In genomic region chr11:78262550-78262949, GRCm38 (mm10) we compare ENCODE assay signal across 8 mouse cellular contexts. TPM values are rescaled to one million over a fixed set of nuclear protein-coding genes. Genes with fewer than 3 reads are reported as not detected.
DNase-seq lines count a peak whose midpoint lies in the region; ATAC-seq and TF ChIP-seq lines count a peak whose summit lies in the region.

No protein-coding gene starts in this region.

- DNase-seq in 3134 (ENCODE audit: extremely low read depth, insufficient read length, low spot score): peak; percentile 66
- peak; percentile 63 for DNase-seq in T-cell, adult 2 months (ENCODE audit: low spot score)
- peak; percentile 76 for DNase-seq in gastrocnemius, adult 2 months
- DNase-seq in hindlimb bud, embryonic 11.5 days (ENCODE audit: extremely low spot score, low read depth, low spot score): peak; percentile 53
- DNase-seq in limb, embryonic 10.5 days (ENCODE audit: low spot score): peak; percentile 68
- peak; percentile 64 for DNase-seq in midbrain, embryonic 10.5 days (ENCODE audit: low spot score)
- peak; percentile 18 to 46 for DNase-seq in spleen, adult 18-20 months

- no peaks in the 10 kb centered on the region for H3K9me3 ChIP-seq in limb, embryonic 10.5 days (replicated peaks)
- H3K9me3 ChIP-seq in midbrain, embryonic 10.5 days (replicated peaks): no peaks in the 10 kb centered on the region

- H3K27me3 ChIP-seq in limb, embryonic 10.5 days (ENCODE audit: low read depth, poor library complexity, severe bottlenecking): peaks cover 10% of the 10 kb centered on the region
- H3K27me3 ChIP-seq in midbrain, embryonic 10.5 days (ENCODE audit: low read depth, poor library complexity, severe bottlenecking): peaks cover 19% of the 10 kb centered on the region

- H3K4me1 ChIP-seq in limb, embryonic 10.5 days: peaks cover 9% of the 10 kb centered on the region
- H3K4me1 ChIP-seq in midbrain, embryonic 10.5 days: peaks cover 14% of the 10 kb centered on the region

- H3K4me3 ChIP-seq in gastrocnemius, adult 2 months: peak overlapping the region; percentile 98
- H3K4me3 ChIP-seq in limb, embryonic 10.5 days: peak overlapping the region; percentile 94
- peak overlapping the region; percentile 93 for H3K4me3 ChIP-seq in midbrain, embryonic 10.5 days

- H3K36me3 ChIP-seq in limb, embryonic 10.5 days: peaks cover 52% of the 10 kb centered on the region
- H3K36me3 ChIP-seq in midbrain, embryonic 10.5 days: peaks cover 45% of the 10 kb centered on the region

- peak; percentile 80 for TF ChIP-seq CTCF in gastrocnemius, adult 2 months (IDR thresholded peaks at IDR 0.05)

- ATAC-seq in common myeloid progenitor, adult 5-6 weeks (replicated peaks; ENCODE audit: low read depth, poor library complexity, severe bottlenecking): peak; percentile 55

- H3K27ac ChIP-seq in gastrocnemius, adult 2 months: peak overlapping the region; percentile 97
- no peak overlapping the region for H3K27ac ChIP-seq in limb, embryonic 10.5 days
- no peak overlapping the region; the same call in 1 of the 2 replicates for H3K27ac ChIP-seq in midbrain, embryonic 10.5 days (replicated peaks)

- WGBS in limb, embryonic 10.5 days: 8% methylated on average over 8 of the region's 8 CpGs
- WGBS in midbrain, embryonic 10.5 days: 7% methylated on average over 8 of the region's 8 CpGs

- intact Hi-C loops in gastrocnemius, adult 2 months (cut with DNase I): loop anchor here (2.0 kb wide), 1 partner anchor 84 kb away; no protein-coding TSS in a partner anchor

RNA-seq across cellular contexts. Expression of gene 2610507B11Rik, which starts 1.0 kb away (rescaled TPM):
- total RNA-seq in common myeloid progenitor, adult 5-6 weeks (2017): 88.7 and 92.9 TPM in 2 replicates
- total RNA-seq in gastrocnemius, adult 2 months (2021): 100 to 1,000 TPM; 221 to 231 TPM
- polyA plus RNA-seq in limb, embryonic 10.5 days (2016; fragmentation: Nextera tagmentation; extraction: Ambion mirVana): 63.6 and 68.9 TPM in 2 replicates
- 62.8 and 69.7 TPM in 2 replicates for polyA plus RNA-seq in midbrain, embryonic 10.5 days (2016; fragmentation: Nextera tagmentation; extraction: Ambion mirVana)

RNA-seq across cellular contexts. Expression of gene Supt6, which starts 16.8 kb away (rescaled TPM):
- 47.7 and 49.6 TPM in 2 replicates for total RNA-seq in common myeloid progenitor, adult 5-6 weeks (2017)
- total RNA-seq in gastrocnemius, adult 2 months (2021): 10 to 100 TPM; 30.3 to 33.7 TPM
- 38.2 and 41.6 TPM in 2 replicates for polyA plus RNA-seq in limb, embryonic 10.5 days (2016; fragmentation: Nextera tagmentation; extraction: Ambion mirVana)
- 31.9 and 35.9 TPM in 2 replicates for polyA plus RNA-seq in midbrain, embryonic 10.5 days (2016; fragmentation: Nextera tagmentation; extraction: Ambion mirVana)

RNA-seq across cellular contexts. Expression of gene Sdf2, which starts 17.0 kb away (rescaled TPM):
- 42.2 and 57.7 TPM in 2 replicates for total RNA-seq in common myeloid progenitor, adult 5-6 weeks (2017)
- total RNA-seq in gastrocnemius, adult 2 months (2021): 10 to 100 TPM; 47.3 to 48.0 TPM
- 40.9 and 43.8 TPM in 2 replicates for polyA plus RNA-seq in limb, embryonic 10.5 days (2016; fragmentation: Nextera tagmentation; extraction: Ambion mirVana)
- polyA plus RNA-seq in midbrain, embryonic 10.5 days (2016; fragmentation: Nextera tagmentation; extraction: Ambion mirVana): 51.0 and 52.9 TPM in 2 replicates

RNA-seq across cellular contexts. Expression of gene BC030499, which starts 28.1 kb away (rescaled TPM):
- 0.09 TPM in 1 of 2 replicates, not detected in the other for total RNA-seq in common myeloid progenitor, adult 5-6 weeks (2017)
- under 1 TPM; 0.75 to 0.87 TPM for total RNA-seq in gastrocnemius, adult 2 months (2021)
- 0.31 TPM in 2 replicates for polyA plus RNA-seq in limb, embryonic 10.5 days (2016; fragmentation: Nextera tagmentation; extraction: Ambion mirVana)
- 0.34 and 0.43 TPM in 2 replicates for polyA plus RNA-seq in midbrain, embryonic 10.5 days (2016; fragmentation: Nextera tagmentation; extraction: Ambion mirVana)

RNA-seq across cellular contexts. Expression of gene Spag5, which starts 38.8 kb away (rescaled TPM):
- total RNA-seq in common myeloid progenitor, adult 5-6 weeks (2017): 45.9 and 52.4 TPM in 2 replicates
- 1 to 10 TPM in 1 of 2 experiments, under 1 TPM in 1; 0.81 to 2.0 TPM for total RNA-seq in gastrocnemius, adult 2 months (2021)
- 72.8 and 84.8 TPM in 2 replicates for polyA plus RNA-seq in limb, embryonic 10.5 days (2016; fragmentation: Nextera tagmentation; extraction: Ambion mirVana)
- 63.4 and 64.2 TPM in 2 replicates for polyA plus RNA-seq in midbrain, embryonic 10.5 days (2016; fragmentation: Nextera tagmentation; extraction: Ambion mirVana)
